Mouse (Mus musculus): ENCODE data around the gene Akap11. TPM values are rescaled to one million over a fixed set of nuclear protein-coding genes. Genes with fewer than 3 reads are reported as not detected.
A peak's percentile ranks its signal among the peaks of the same experiment; 100 is the strongest.

Akap11 gene
- polyA plus RNA-seq, 1 experiment from 2014 or later, result 18.5 TPM

GRCm38 (mm10) chr14:78541319-78541718 is 4.7 kb upstream of the Akap11 start:
- Histone ChIP-seq H3K9me3 (no peaks in the 10 kb centered on the region), H3K27me3 (ENCODE audit: insufficient read depth, poor library complexity, severe bottlenecking) (no peaks in the 10 kb centered on the region), H3K4me1 (replicated peaks) (peaks cover 13% of the 10 kb centered on the region), H3K36me3 (no peaks in the 10 kb centered on the region), H3K4me3 (no peak overlapping the region), H3K27ac (no peak overlapping the region)
- no peak for DNase-seq (ENCODE audit: low spot score)
- 89% methylated on average over 3 of the region's 3 CpGs for WGBS

- H3K27me3 ChIP-seq (ENCODE audit: insufficient read depth, poor library complexity, severe bottlenecking), result no peaks in the 10 kb centered on the region
- no peaks in the 10 kb centered on the region for H3K9me3 ChIP-seq
- WGBS, result 100% methylated on average over 1 of the region's 1 CpGs
- H3K4me1 ChIP-seq (replicated peaks), result peaks cover 20% of the 10 kb centered on the region
- H3K36me3 ChIP-seq, result no peaks in the 10 kb centered on the region
- no peak overlapping the region for H3K4me3 ChIP-seq
- H3K27ac ChIP-seq, result no peak overlapping the region
- DNase-seq (ENCODE audit: low spot score), result no peak
These were observed 3.2 kb upstream of the Akap11 start for GRCm38 (mm10) chr14:78539821-78540220.

- Histone ChIP-seq H3K27ac (no peak overlapping the region), H3K4me3 (no peak overlapping the region), H3K4me1 (replicated peaks) (peaks cover 23% of the 10 kb centered on the region), H3K27me3 (ENCODE audit: insufficient read depth, poor library complexity, severe bottlenecking) (no peaks in the 10 kb centered on the region), H3K9me3 (no peaks in the 10 kb centered on the region), H3K36me3 (no peaks in the 10 kb centered on the region)
- WGBS, result 45% methylated on average over 5 of the region's 5 CpGs
- DNase-seq (ENCODE audit: low spot score), result peak; percentile 32
These were observed 2.1 kb upstream of the Akap11 start for GRCm38 (mm10) chr14:78538572-78539320.

- Histone ChIP-seq H3K4me1 (replicated peaks) (peaks cover 23% of the 10 kb centered on the region), H3K27me3 (ENCODE audit: insufficient read depth, poor library complexity, severe bottlenecking) (no peaks in the 10 kb centered on the region), H3K9me3 (no peaks in the 10 kb centered on the region), H3K36me3 (no peaks in the 10 kb centered on the region), H3K27ac (peak overlapping the region; percentile 98), H3K4me3 (peak overlapping the region; percentile 87)
- 47% methylated on average over 6 of the region's 6 CpGs for WGBS
- DNase-seq (ENCODE audit: low spot score), result peak; percentile 6
These were observed 943 bp upstream of the Akap11 start for GRCm38 (mm10) chr14:78537551-78537950.

- Histone ChIP-seq H3K9me3 (no peaks in the 10 kb centered on the region), H3K27me3 (ENCODE audit: insufficient read depth, poor library complexity, severe bottlenecking) (no peaks in the 10 kb centered on the region), H3K4me3 (peak overlapping the region; percentile 87), H3K36me3 (no peaks in the 10 kb centered on the region), H3K4me1 (replicated peaks) (peaks cover 23% of the 10 kb centered on the region), H3K27ac (peak overlapping the region; percentile 98)
- no peak for DNase-seq (ENCODE audit: low spot score)
- WGBS, result 61% methylated on average over 2 of the region's 2 CpGs
These were observed 1.2 kb downstream of the Akap11 start for GRCm38 (mm10) chr14:78535366-78535765.

- Histone ChIP-seq H3K9me3 (no peaks in the 10 kb centered on the region), H3K27ac (no peak overlapping the region), H3K4me1 (replicated peaks) (peaks cover 23% of the 10 kb centered on the region), H3K27me3 (ENCODE audit: insufficient read depth, poor library complexity, severe bottlenecking) (no peaks in the 10 kb centered on the region), H3K4me3 (no peak overlapping the region), H3K36me3 (no peaks in the 10 kb centered on the region)
- 95% methylated on average over 5 of the region's 5 CpGs for WGBS
- DNase-seq (ENCODE audit: low spot score), result no peak
These were observed 2.0 kb downstream of the Akap11 start for GRCm38 (mm10) chr14:78534651-78535050.

- no peak for DNase-seq (ENCODE audit: low spot score)
- Histone ChIP-seq H3K4me1 (replicated peaks) (peaks cover 23% of the 10 kb centered on the region), H3K36me3 (no peaks in the 10 kb centered on the region), H3K4me3 (no peak overlapping the region), H3K27ac (no peak overlapping the region), H3K27me3 (ENCODE audit: insufficient read depth, poor library complexity, severe bottlenecking) (no peaks in the 10 kb centered on the region), H3K9me3 (no peaks in the 10 kb centered on the region)
- 89% methylated on average over 3 of the region's 3 CpGs for WGBS
These were observed 2.9 kb downstream of the Akap11 start for GRCm38 (mm10) chr14:78533701-78534100.

- H3K36me3 ChIP-seq, result no peaks in the 10 kb centered on the region
- H3K4me3 ChIP-seq, result no peak overlapping the region
- H3K27ac ChIP-seq, result no peak overlapping the region
- 96% methylated on average over 6 of the region's 6 CpGs for WGBS
- no peaks in the 10 kb centered on the region for H3K27me3 ChIP-seq (ENCODE audit: insufficient read depth, poor library complexity, severe bottlenecking)
- peaks cover 15% of the 10 kb centered on the region for H3K4me1 ChIP-seq (replicated peaks)
- DNase-seq (ENCODE audit: low spot score), result no peak
- no peaks in the 10 kb centered on the region for H3K9me3 ChIP-seq
These were observed 4.3 kb downstream of the Akap11 start for GRCm38 (mm10) chr14:78532345-78532744.

GRCm38 (mm10) chr14:78530256-78530655 is 6.4 kb downstream of the Akap11 start:
- H3K36me3 ChIP-seq, result 0 out of 2 replicates have a peak, but pooled peaks cover 7% of the 10 kb centered on the region
- H3K27me3 ChIP-seq (ENCODE audit: insufficient read depth, poor library complexity, severe bottlenecking), result no peaks in the 10 kb centered on the region
- no peak overlapping the region for H3K27ac ChIP-seq
- no peak overlapping the region for H3K4me3 ChIP-seq
- DNase-seq (ENCODE audit: low spot score), result no peak
- peaks cover 13% of the 10 kb centered on the region for H3K4me1 ChIP-seq (replicated peaks)
- H3K9me3 ChIP-seq, result no peaks in the 10 kb centered on the region
- 82% methylated on average over 3 of the region's 3 CpGs for WGBS

- WGBS, result 89% methylated on average over 8 of the region's 8 CpGs
- Histone ChIP-seq H3K27me3 (ENCODE audit: insufficient read depth, poor library complexity, severe bottlenecking) (no peaks in the 10 kb centered on the region), H3K9me3 (no peaks in the 10 kb centered on the region), H3K4me1 (replicated peaks) (peaks cover 9% of the 10 kb centered on the region; the same call in 1 of the 2 replicates), H3K4me3 (no peak overlapping the region), H3K36me3 (0 out of 2 replicates have a peak, but pooled peaks cover 8% of the 10 kb centered on the region), H3K27ac (no peak overlapping the region)
- DNase-seq (ENCODE audit: low spot score), result no peak
These were observed 7.9 kb downstream of the Akap11 start for GRCm38 (mm10) chr14:78528461-78529425.

- Histone ChIP-seq H3K4me3 (no peak overlapping the region), H3K36me3 (peaks cover 11% of the 10 kb centered on the region), H3K27ac (no peak overlapping the region), H3K27me3 (ENCODE audit: insufficient read depth, poor library complexity, severe bottlenecking) (no peaks in the 10 kb centered on the region), H3K9me3 (no peaks in the 10 kb centered on the region), H3K4me1 (replicated peaks) (peaks cover 9% of the 10 kb centered on the region; the same call in 1 of the 2 replicates)
- no peak for DNase-seq (ENCODE audit: low spot score)
- WGBS, result 76% methylated on average over 6 of the region's 6 CpGs
These were observed 9.7 kb downstream of the Akap11 start for GRCm38 (mm10) chr14:78526907-78527306.

- 77% methylated on average over 3 of the region's 3 CpGs for WGBS
- Histone ChIP-seq H3K27ac (no peak overlapping the region), H3K27me3 (ENCODE audit: insufficient read depth, poor library complexity, severe bottlenecking) (no peaks in the 10 kb centered on the region), H3K4me1 (replicated peaks) (peaks cover 9% of the 10 kb centered on the region; the same call in 1 of the 2 replicates), H3K9me3 (no peaks in the 10 kb centered on the region), H3K4me3 (no peak overlapping the region), H3K36me3 (peaks cover 15% of the 10 kb centered on the region)
- no peak for DNase-seq (ENCODE audit: low spot score)
These were observed 10.1 kb downstream of the Akap11 start for GRCm38 (mm10) chr14:78526475-78526874.

All from hindbrain, embryonic 10.5 days (tissue).